Mouse (Mus musculus): ENCODE data around the gene Tsc2. TPM values are rescaled to one million over a fixed set of nuclear protein-coding genes. Genes with fewer than 3 reads are reported as not detected.
"Not testable (repeated sequence)": the region's sequence is repeated elsewhere in the genome, so short reads cannot be mapped to it uniquely, and the experiment has no call there.

Tsc2 gene
- polyA plus RNA-seq, 1 experiment from 2014 or later = 36.2 TPM

GRCm38 (mm10) chr17:24671346-24671745 is 38.9 kb upstream of the Tsc2 start:
- ATAC-seq (ENCODE audit: low FRiP score, low TSS enrichment) (no peak), DNase-seq (ENCODE audit: low spot score) (no peak)
- WGBS = 61% methylated on average over 5 of the region's 5 CpGs
- 0 out of 2 replicates have a peak, but pooled peaks cover 3% of the 10 kb centered on the region for H3K36me3 ChIP-seq (ENCODE audit: control insufficient read depth, insufficient read depth, low read length)
- no peaks in the 10 kb centered on the region for H3K27me3 ChIP-seq (ENCODE audit: control insufficient read depth, insufficient read depth, low read length)
- H3K27ac ChIP-seq (replicated peaks) = no peak overlapping the region; the same call in 1 of the 2 replicates
- H3K4me1 ChIP-seq (replicated peaks; ENCODE audit: control insufficient read depth, insufficient read depth) = peaks cover 3% of the 10 kb centered on the region; the same call in 1 of the 2 replicates
- H3K9me3 ChIP-seq (ENCODE audit: control insufficient read depth, low read length) = no peaks in the 10 kb centered on the region
- TF ChIP-seq CTCF (IDR thresholded peaks at IDR 0.05; ENCODE audit: low read depth) = no peak
- H3K4me2 ChIP-seq (replicated peaks; ENCODE audit: low read depth) = peak overlapping the region; percentile 25
- peak overlapping the region; percentile 38; the same call in 1 of the 2 replicates for H3K9ac ChIP-seq (ENCODE audit: low read length)
- no peak overlapping the region for H3K4me3 ChIP-seq (ENCODE audit: low read depth, low read length)

- peak overlapping the region; percentile 99 for H3K4me3 ChIP-seq (ENCODE audit: low read depth, low read length)
- peak overlapping the region; percentile 90 for H3K4me2 ChIP-seq (replicated peaks; ENCODE audit: low read depth)
- WGBS = 6% methylated on average over 8 of the region's 8 CpGs
- DNase-seq (ENCODE audit: low spot score) (no peak), ATAC-seq (ENCODE audit: low FRiP score, low TSS enrichment) (no peak)
- H3K27ac ChIP-seq (replicated peaks) = peak overlapping the region; percentile 91
- peaks cover 3% of the 10 kb centered on the region; the same call in 1 of the 2 replicates for H3K4me1 ChIP-seq (replicated peaks; ENCODE audit: control insufficient read depth, insufficient read depth)
- 0 out of 2 replicates have a peak, but pooled peaks cover 3% of the 10 kb centered on the region for H3K36me3 ChIP-seq (ENCODE audit: control insufficient read depth, insufficient read depth, low read length)
- H3K9ac ChIP-seq (ENCODE audit: low read length) = peak overlapping the region; percentile 95
- no peaks in the 10 kb centered on the region for H3K9me3 ChIP-seq (ENCODE audit: control insufficient read depth, low read length)
- no peaks in the 10 kb centered on the region for H3K27me3 ChIP-seq (ENCODE audit: control insufficient read depth, insufficient read depth, low read length)
- no peak for TF ChIP-seq CTCF (IDR thresholded peaks at IDR 0.05; ENCODE audit: low read depth)
- no peak for TF ChIP-seq EP300 (optimal IDR thresholded peaks at IDR 0.05)
These were observed 37.9 kb upstream of the Tsc2 start for GRCm38 (mm10) chr17:24670246-24670844.

GRCm38 (mm10) chr17:24669545-24670245 is 37.3 kb upstream of the Tsc2 start, which contains the start of gene Zfp598:
Zfp598 (plus strand) TSS chr17:24669687.
- 1% methylated on average over 57 of the region's 80 CpGs for WGBS
- peak within 1 kb of the TSS; percentile 99 for H3K4me3 ChIP-seq (ENCODE audit: low read depth, low read length)
- TF ChIP-seq CTCF (IDR thresholded peaks at IDR 0.05; ENCODE audit: low read depth) = peak; percentile 45
- no peak for TF ChIP-seq EP300 (optimal IDR thresholded peaks at IDR 0.05)

GRCm38 (mm10) chr17:24669214-24669544 is 36.7 kb upstream of the Tsc2 start:
- Histone ChIP-seq H3K4me2 (replicated peaks; ENCODE audit: low read depth) (peak overlapping the region; percentile 55), H3K4me3 (ENCODE audit: low read depth, low read length) (peak overlapping the region; percentile 99), H3K9ac (ENCODE audit: low read length) (peak overlapping the region; percentile 38; the same call in 1 of the 2 replicates), H3K27ac (replicated peaks) (peak overlapping the region; percentile 91)
- not testable (repeated sequence) for ATAC-seq (ENCODE audit: low FRiP score, low TSS enrichment); H3K36me3 ChIP-seq (ENCODE audit: control insufficient read depth, insufficient read depth, low read length); H3K4me1 ChIP-seq (replicated peaks; ENCODE audit: control insufficient read depth, insufficient read depth); H3K27me3 ChIP-seq (ENCODE audit: control insufficient read depth, insufficient read depth, low read length); H3K9me3 ChIP-seq (ENCODE audit: control insufficient read depth, low read length); DNase-seq (ENCODE audit: low spot score)
- WGBS = 10% methylated on average over 15 of the region's 15 CpGs

More at GRCm38 (mm10) chr17:24669545-24670245, 37.3 kb upstream of the Tsc2 start, which contains the start of gene Zfp598:
- H3K9me3 ChIP-seq (ENCODE audit: control insufficient read depth, low read length) = no peaks in the 10 kb centered on the region
- DNase-seq (ENCODE audit: low spot score) (peak; percentile 95), ATAC-seq (ENCODE audit: low FRiP score, low TSS enrichment) (peak; percentile 97)
- peak within 1 kb of the TSS; percentile 95 for H3K9ac ChIP-seq (ENCODE audit: low read length)
- peaks cover 3% of the 10 kb centered on the region; the same call in 1 of the 2 replicates for H3K4me1 ChIP-seq (replicated peaks; ENCODE audit: control insufficient read depth, insufficient read depth)
- peak within 1 kb of the TSS; percentile 90 for H3K4me2 ChIP-seq (replicated peaks; ENCODE audit: low read depth)
- 0 out of 2 replicates have a peak, but pooled peaks cover 3% of the 10 kb centered on the region for H3K36me3 ChIP-seq (ENCODE audit: control insufficient read depth, insufficient read depth, low read length)
- peak within 1 kb of the TSS; percentile 91 for H3K27ac ChIP-seq (replicated peaks)
- H3K27me3 ChIP-seq (ENCODE audit: control insufficient read depth, insufficient read depth, low read length) = no peaks in the 10 kb centered on the region

- Histone ChIP-seq H3K9me3 (ENCODE audit: control insufficient read depth, low read length) (no peaks in the 10 kb centered on the region), H3K27ac (replicated peaks) (no peak overlapping the region), H3K36me3 (ENCODE audit: control insufficient read depth, insufficient read depth, low read length) (no peaks in the 10 kb centered on the region), H3K4me1 (replicated peaks; ENCODE audit: control insufficient read depth, insufficient read depth) (peaks cover 3% of the 10 kb centered on the region; the same call in 1 of the 2 replicates), H3K27me3 (ENCODE audit: control insufficient read depth, insufficient read depth, low read length) (no peaks in the 10 kb centered on the region), H3K4me2 (replicated peaks; ENCODE audit: low read depth) (no peak overlapping the region), H3K9ac (ENCODE audit: low read length) (no peak overlapping the region), H3K4me3 (ENCODE audit: low read depth, low read length) (no peak overlapping the region)
- peak; percentile 84 for DNase-seq (ENCODE audit: low spot score)
- peak; percentile 68 for ATAC-seq (ENCODE audit: low FRiP score, low TSS enrichment)
- 9% methylated on average over 6 of the region's 6 CpGs for WGBS
- peak; percentile 85 for TF ChIP-seq CTCF (IDR thresholded peaks at IDR 0.05; ENCODE audit: low read depth)
- TF ChIP-seq EP300 (optimal IDR thresholded peaks at IDR 0.05) = no peak
These were observed 35.0 kb upstream of the Tsc2 start for GRCm38 (mm10) chr17:24667416-24667815.

- ATAC-seq (ENCODE audit: low FRiP score, low TSS enrichment); H3K27me3 ChIP-seq (ENCODE audit: control insufficient read depth, insufficient read depth, low read length): not testable (repeated sequence)
These were observed 34.6 kb upstream of the Tsc2 start for GRCm38 (mm10) chr17:24667011-24667410.

More at GRCm38 (mm10) chr17:24667011-24667410, 34.6 kb upstream of the Tsc2 start:
- 59% methylated on average over 7 of the region's 7 CpGs for WGBS
- not testable (repeated sequence) for H3K4me2 ChIP-seq (replicated peaks; ENCODE audit: low read depth); DNase-seq (ENCODE audit: low spot score); H3K4me3 ChIP-seq (ENCODE audit: low read depth, low read length); H3K36me3 ChIP-seq (ENCODE audit: control insufficient read depth, insufficient read depth, low read length); H3K9ac ChIP-seq (ENCODE audit: low read length); H3K9me3 ChIP-seq (ENCODE audit: control insufficient read depth, low read length); H3K27ac ChIP-seq (replicated peaks); H3K4me1 ChIP-seq (replicated peaks; ENCODE audit: control insufficient read depth, insufficient read depth)
